Mouse (Mus musculus) naive thymus-derived CD4-positive, alpha-beta T cell, adult 2 months (primary cell): ENCODE measurements around the gene Ergic1.

Source experiments
- DNase-seq: peaks from one replicate; pipeline ENCODE4 v3.0.0-alpha.2; 2011; ENCODE audit warnings: low read depth

Gene Ergic1

DNA sequence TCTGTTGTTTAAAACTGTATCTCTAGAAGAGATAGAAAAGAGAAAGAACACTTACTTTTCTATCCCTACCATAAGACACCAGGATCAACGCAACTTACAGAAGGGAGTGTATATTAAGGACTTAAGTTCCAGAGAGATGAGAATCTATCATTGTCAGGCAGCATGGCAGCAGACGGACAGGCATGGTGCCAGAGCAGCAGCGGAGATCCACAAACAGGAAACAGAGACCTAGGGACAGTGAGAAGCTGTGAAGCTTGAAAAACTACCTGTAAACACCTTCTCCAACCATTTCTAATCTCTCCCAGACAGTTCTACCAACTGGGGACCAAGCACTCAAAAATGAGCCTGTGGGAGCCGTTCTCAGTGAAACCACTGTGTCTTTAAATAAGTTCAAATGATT is 142.4 kb downstream of the Ergic1 start:
- no peak for DNase-seq

DNA sequence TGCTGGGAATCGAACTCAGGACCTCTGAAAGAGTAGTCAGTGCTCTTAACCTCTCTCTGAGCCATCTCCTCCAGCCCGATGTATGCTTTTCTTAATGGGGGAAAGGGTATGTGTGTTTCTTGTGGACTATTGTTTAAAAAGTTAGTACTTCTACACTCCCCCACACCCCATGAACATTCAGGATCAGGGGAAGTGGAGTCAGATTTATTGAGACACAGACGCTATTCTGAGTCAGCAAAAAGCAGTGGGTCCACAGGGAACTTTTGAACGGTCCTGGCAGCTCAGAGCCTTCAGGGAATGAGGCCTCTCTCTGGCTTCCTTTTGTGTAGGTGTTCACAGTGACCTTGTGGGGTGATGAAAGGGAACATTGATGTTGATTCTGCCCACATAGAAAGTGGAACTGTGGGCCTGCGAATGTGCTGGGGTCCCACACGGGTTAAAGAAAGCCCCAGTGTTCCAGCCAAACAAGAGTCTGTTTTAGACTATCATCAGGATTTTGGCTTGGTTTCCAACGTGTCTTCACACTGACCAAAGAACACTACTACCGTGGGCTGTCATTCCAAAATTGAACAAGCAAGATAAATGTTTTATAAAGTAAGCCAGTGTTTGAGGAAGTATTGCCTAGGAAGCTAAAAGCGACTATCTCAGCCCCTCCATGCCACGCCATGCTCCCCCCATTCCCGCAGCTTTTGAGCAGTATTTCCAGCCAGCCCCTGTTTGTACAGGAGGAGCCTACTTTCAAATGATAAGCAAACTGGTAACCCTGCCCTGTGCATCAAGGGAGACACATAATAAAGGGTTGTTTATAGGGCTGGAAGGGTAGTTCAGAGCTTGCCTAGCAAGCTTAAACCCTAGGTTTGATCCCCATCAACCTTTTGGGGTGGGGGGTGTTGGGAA is 144.4 kb downstream of the Ergic1 start:
- DNase-seq = no peak
